Mouse (Mus musculus) CH12.LX (cell line): ENCODE results near the gene Map3k7.

Experiments used
- BHLHE40 ChIP-seq: IDR thresholded peaks from 2 replicates; pipeline ENCODE4 v1.6.1; 2011; ENCODE audit warnings: mild to moderate bottlenecking, low read depth, low read length, improper control_type of control experiment
- CHD2 ChIP-seq: IDR thresholded peaks from 2 replicates; pipeline ENCODE4 v1.6.1; 2011; ENCODE audit warnings: low read length, improper control_type of control experiment
- CTCF ChIP-seq, 2 experiments: IDR thresholded peaks in 1 of 2; conservative IDR thresholded peaks in 1 of 2; 2 replicates each; pipeline ENCODE4 v1.5.1; 2011 to 2012; ENCODE audit warnings: low read depth in 2 of 2, low read length in 2 of 2, improper control_type of control experiment in 1 of 2, inconsistent platforms in 1 of 2, mild to moderate bottlenecking in 1 of 2, moderate library complexity in 1 of 2
- EP300 ChIP-seq: IDR thresholded peaks from 2 replicates; pipeline ENCODE4 v1.6.1; 2011; ENCODE audit warnings: low read length, improper control_type of control experiment
- POLR2A ChIP-seq: IDR thresholded peaks from 2 replicates; pipeline ENCODE4 v1.6.1; 2011; ENCODE audit warnings: low read depth, mild to moderate bottlenecking, improper control_type of control experiment, low read length
- RAD21 ChIP-seq: IDR thresholded peaks from 2 replicates; pipeline ENCODE4 v1.6.1; 2011; ENCODE audit warnings: low read depth, mild to moderate bottlenecking, low read length, improper control_type of control experiment, moderate library complexity

DNA sequence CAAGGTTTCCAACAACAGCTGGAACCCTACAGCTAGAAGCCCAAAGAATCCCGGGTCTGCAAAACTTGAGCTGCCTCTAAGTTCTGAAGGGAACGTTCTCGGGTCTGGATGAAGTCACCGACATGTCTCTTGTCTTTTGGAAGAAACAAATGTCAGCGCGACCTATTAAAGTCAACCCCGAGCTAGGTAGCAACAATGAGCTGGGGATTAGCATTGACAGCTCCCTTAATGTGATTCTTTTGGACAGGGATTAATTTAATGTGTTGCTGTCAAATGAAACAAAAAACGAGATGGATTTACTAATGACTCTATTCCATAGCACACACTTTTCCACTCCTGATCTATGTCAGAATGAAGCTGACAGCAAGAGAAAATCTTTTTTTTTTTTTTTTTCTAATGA is 27.5 kb upstream of the Map3k7 start:
- TF ChIP-seq CHD2 (no peak), BHLHE40 (no peak), POLR2A (no peak), EP300 (no peak), RAD21 (no peak), CTCF (conservative IDR thresholded peaks at IDR 0.05 in 1 of 2, IDR thresholded peaks at IDR 0.05 in 1 of 2; ENCODE audit: low read depth in 2 of 2, low read length in 2 of 2) (no peak)
